Mouse (Mus musculus) left cerebral cortex, adult 8-10 months (tissue): ENCODE data around the gene Draxin. TPM values are rescaled to one million over a fixed set of nuclear protein-coding genes. Genes with fewer than 3 reads are reported as not detected.
"Not testable (repeated sequence)": the region's sequence is repeated elsewhere in the genome, so short reads cannot be mapped to it uniquely, and the experiment has no call there.

Experiments
- DNase-seq, 2 experiments: peaks; one replicate each; pipeline ENCODE4 v3.0.0; 2022; ENCODE audit warnings: low spot score in 2 of 2
- microRNA-seq, 2 experiments: library from miRNA; unstranded; fragments of <30 nt; microRNA quantifications; one replicate each; pipeline ENCODE4 v1.2.0; 2022
- total RNA-seq, 4 experiments: library from RNA; stranded (reverse); gene quantifications; 2 replicates each; pipeline ENCODE4 v1.2.4; 2022

Draxin gene
- total RNA-seq, 4 experiments from 2014 or later = 0.23 to 0.38 (median 0.30) TPM

GRCm38 (mm10) chr4:148058218-148058819, 72.2 kb downstream of the Draxin start:
- no peak for DNase-seq

- DNase-seq = no peak
Measured at GRCm38 (mm10) chr4:148057661-148058209, 72.8 kb downstream of the Draxin start.

- DNase-seq = no peak
Measured at GRCm38 (mm10) chr4:148056801-148057200, 73.7 kb downstream of the Draxin start.

DNA sequence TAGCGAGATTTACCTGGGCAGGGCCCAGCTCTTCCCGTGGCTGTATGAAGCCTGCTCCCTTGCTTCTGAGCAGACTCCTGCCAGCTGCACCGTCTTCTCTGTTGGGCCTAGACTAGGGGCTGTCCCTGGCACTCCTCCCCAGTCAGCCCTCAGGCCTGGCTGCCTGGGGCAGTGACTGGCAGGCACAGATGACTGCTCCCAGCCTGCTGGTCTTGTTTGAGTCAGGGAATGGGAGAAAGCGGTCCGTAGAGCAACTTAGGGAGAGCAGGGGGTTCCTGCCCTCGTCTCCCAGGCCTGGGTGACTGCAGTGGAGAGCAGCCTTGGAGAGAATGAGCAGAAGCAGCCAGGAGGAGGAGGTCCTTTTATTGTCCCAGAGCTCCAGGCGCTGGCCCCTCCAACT, 74.3 kb downstream of the Draxin start:
- DNase-seq = no peak

DNA sequence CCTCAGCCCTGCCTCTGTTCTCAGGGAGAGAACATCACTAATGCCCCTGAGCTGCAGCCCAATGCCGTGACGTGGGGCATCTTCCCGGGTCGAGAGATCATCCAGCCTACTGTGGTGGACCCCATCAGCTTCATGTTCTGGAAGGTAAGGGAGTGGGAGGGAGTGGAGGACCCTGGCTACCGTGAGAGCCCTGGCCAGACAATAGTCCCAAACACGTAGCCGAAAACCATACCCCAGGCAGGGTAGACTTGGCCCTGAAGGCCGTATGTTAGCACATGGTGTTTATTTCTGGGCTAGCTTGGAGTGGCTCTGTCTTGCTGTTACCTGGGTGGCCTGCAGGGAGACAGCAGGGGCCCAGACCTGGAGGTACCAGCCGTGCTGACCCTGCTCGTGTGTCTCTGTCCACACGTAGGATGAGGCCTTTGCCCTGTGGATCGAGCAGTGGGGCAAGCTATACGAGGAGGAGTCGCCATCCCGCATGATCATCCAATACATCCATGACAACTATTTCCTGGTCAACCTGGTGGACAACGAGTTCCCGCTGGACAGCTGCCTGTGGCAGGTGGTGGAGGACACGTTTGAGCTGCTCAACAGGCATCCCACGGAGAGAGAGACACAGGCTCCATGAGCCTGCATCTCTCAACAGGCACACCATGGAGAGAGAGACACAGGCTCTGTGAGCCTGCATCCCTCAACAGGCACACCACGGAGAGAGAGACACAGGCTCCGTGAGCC, 75.4 kb downstream of the Draxin start:
- DNase-seq = no peak

DNA sequence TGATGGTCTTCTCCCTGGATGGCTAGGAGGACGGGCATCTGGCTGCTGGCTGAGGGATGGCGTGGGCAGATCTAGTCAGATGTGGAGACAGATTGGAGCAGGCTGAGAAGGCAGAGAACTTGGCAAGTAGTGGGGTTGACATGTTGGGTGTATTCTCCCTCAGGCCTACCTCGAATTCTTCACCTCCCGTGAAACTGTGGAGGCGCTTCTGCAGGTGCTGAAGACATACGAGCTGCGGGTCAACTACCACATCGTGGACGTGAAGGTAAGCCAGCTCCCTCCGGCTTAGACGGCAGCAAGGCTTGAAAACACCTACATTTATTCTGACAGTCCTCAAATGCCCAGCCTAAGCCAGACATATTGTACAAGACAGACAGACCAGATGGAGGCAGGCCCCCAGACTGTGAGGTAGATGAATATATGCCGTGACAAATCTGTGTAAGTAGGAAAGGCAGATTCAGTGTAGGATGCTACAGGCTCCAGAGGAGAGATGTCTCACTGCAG, 77.0 kb downstream of the Draxin start:
- DNase-seq = peak; percentile 50 to 89

GRCm38 (mm10) chr4:148052976-148053375, 77.5 kb downstream of the Draxin start:
- DNase-seq = no peak

DNA sequence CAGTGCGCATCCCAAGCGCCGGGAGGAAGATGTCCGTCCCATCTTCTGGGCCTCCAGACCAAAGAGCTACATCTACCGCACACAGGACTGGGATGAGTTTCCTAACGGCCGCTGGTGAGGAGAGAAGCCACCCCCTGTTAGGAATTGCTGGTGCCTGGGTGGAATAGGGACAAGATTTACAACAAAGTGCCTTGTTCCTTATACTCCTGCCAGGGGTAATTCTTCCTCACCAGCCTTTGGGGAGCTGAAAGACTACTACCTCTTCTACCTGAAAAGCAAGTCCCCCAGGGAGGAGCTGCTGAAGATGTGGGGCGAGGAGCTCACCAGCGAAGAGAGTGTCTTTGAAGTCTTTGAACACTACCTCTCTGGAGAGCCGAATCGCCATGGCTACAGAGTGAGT, 78.6 kb downstream of the Draxin start:
- DNase-seq = no peak

GRCm38 (mm10) chr4:148051046-148051776, 79.3 kb downstream of the Draxin start:
- no peak for DNase-seq

DNA sequence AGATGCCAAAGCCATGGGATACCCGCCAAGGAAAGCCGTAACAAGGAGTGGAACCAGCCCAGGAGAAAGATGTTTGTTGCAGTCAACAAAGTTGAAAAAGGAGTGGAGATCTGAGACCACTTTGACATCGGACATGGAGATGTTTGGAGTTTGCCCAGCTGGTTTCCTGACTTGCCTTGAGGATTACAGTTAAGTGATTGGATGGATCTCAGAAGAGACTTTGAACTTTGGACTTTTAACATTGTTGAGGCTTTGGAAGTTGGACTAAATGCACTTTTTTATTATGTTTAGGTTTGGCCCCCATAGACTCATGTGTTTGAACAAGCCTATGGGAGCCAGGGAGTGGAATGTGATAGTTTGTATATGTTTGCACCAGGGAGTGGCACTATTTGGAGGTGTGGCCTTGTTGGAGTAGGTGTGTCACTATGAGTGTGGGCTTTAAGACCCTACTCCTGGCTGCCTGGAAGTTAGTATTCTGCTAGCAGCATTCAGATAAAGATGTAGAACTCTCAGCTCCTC, 80.0 kb downstream of the Draxin start:
- DNase-seq = not testable (repeated sequence)

Small RNA genes lying within 50 kb of the gene (microRNA-seq; reads per million reads assigned to microRNA genes)
- 0.22 to 1.3 reads per million in 2 experiments for gene Mir7022

Other genes starting within 250 kb of the Draxin start
- 100 to 1,000 TPM; 181 to 227 (median 209) TPM for gene Mfn2, start 226.0 kb downstream of the Draxin start, total RNA-seq
- 10 to 100 TPM; 12.1 to 16.3 (median 14.1) TPM for gene Plod1, start 193.9 kb downstream of the Draxin start, total RNA-seq
- gene 2510039O18Rik, start 189.8 kb downstream of the Draxin start, total RNA-seq = 10 to 100 TPM; 26.2 to 28.7 (median 27.5) TPM
- gene Nppb, start 144.9 kb downstream of the Draxin start, total RNA-seq = not detected
- gene Nppa, start 130.0 kb downstream of the Draxin start, total RNA-seq = under 1 TPM in 2 of 4 experiments, not detected in 2; 0.59 to 0.74 TPM
- 10 to 100 TPM; 92.3 to 94.8 (median 93.8) TPM for gene Clcn6, start 91.9 kb downstream of the Draxin start, total RNA-seq
- gene Mthfr, start 91.6 kb downstream of the Draxin start, total RNA-seq = 10 to 100 TPM; 26.7 to 36.9 (median 31.1) TPM
- gene Agtrap, start 42.7 kb downstream of the Draxin start, total RNA-seq = 10 to 100 TPM in 2 of 4 experiments, 1 to 10 TPM in 2; 9.1 to 13.5 (median 10.6) TPM
- gene Mad2l2, start 314 bp downstream of the Draxin start, total RNA-seq = 10 to 100 TPM; 15.8 to 18.8 (median 16.4) TPM
- gene Fbxo6, start 21.4 kb upstream of the Draxin start, total RNA-seq = 10 to 100 TPM; 30.7 to 39.0 (median 36.2) TPM
- gene Fbxo44, start 29.8 kb upstream of the Draxin start, total RNA-seq = 100 to 1,000 TPM; 142 to 153 (median 149) TPM
- gene Fbxo2, start 29.9 kb upstream of the Draxin start, total RNA-seq = 100 to 1,000 TPM; 109 to 123 (median 113) TPM
- gene Disp3, start 157.3 kb upstream of the Draxin start, total RNA-seq = 10 to 100 TPM; 23.4 to 28.3 (median 26.2) TPM